Mouse (Mus musculus): Measurements from ENCODE around the gene Ptger3. TPM values are rescaled to one million over a fixed set of nuclear protein-coding genes. Genes with fewer than 3 reads are reported as not detected.

Ptger3 gene
- 2.3 TPM for polyA plus RNA-seq (2015; fragmentation: Illumina TruSeq; extraction: RNeasy Lipid Tissue Mini Kit (QIAGEN cat#74804); ENCODE audit: insufficient read depth, low replicate concordance)

GRCm38 (mm10) chr3:157566725-157567565 is at the start of gene Ptger3:
TSS of gene Ptger3 (plus strand) at chr3:157566892.

GRCm38 (mm10) chr3:157533964-157534785 is 32.5 kb upstream of the Ptger3 start, which contains the start of gene Zranb2:
TSS of gene Zranb2 (plus strand) at chr3:157534160.

Other genes starting within 250 kb of the Ptger3 start
- gene Zranb2, start 32.7 kb upstream of the Ptger3 start, polyA plus RNA-seq (2015; fragmentation: Illumina TruSeq; extraction: RNeasy Lipid Tissue Mini Kit (QIAGEN cat#74804); ENCODE audit: insufficient read depth, low replicate concordance): 146 TPM

All from spleen, adult 10 weeks (tissue).